Mouse (Mus musculus): ENCODE data around the gene Rasgef1c. TPM values are rescaled to one million over a fixed set of nuclear protein-coding genes. Genes with fewer than 3 reads are reported as not detected.
A peak's percentile ranks its signal among the peaks of the same experiment; 100 is the strongest.

Gene Rasgef1c
- polyA plus RNA-seq, 1 experiment from 2014 or later, result not detected

DNA sequence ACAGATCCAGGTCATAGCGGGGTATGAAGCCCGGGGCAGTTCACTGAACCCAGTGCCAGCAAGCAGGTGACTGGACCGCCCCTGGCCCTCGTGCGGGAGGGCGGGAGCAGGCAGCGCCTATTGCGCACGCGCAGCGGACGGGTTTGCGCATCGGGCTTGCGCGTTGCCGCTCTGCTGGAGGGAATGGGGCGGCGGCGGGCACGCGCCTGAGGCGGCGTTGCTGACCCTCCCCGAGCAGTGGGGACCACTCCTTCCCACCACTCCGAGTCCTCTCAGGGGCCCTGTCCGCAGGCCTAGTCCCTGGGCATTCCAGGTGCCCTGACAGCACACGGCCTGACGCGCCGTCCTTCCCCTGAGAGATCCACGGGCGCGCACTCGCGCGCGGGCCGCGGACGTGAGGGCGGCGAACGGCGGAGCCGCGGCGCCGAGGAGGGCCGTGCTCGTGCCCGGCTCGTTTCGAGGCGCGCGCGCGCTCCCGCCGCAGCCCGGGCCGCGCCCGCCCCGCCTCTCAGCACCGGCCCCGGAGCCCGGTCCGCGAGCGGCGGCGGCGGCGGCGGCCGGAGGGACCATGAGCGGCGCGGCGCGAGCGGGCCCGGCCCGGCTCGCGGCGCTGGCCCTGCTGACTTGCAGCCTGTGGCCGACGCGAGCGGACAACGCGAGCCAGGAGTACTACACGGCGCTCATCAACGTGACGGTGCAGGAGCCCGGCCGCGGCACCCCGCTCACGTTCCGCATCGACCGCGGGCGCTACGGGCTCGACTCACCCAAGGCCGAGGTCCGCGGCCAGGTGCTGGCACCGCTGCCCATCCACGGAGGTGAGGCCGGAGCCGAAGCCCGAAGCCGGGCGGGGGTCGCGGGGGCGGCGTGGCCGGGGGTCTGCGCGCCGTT lies 123.4 kb downstream of the Rasgef1c start, which contains the start of gene Rnf130:
Rnf130 (plus strand) TSS at position 514 of the 888 bp plus-strand sequence.
- Histone ChIP-seq H3K4me3 (ENCODE audit: low read length) (peak within 1 kb of the TSS; percentile 96), H3K27me3 (ENCODE audit: control insufficient read depth, insufficient read depth, low read depth, low read length) (peaks cover 3% of the 10 kb centered on the region; the same call in 1 of the 2 replicates), H3K36me3 (ENCODE audit: control insufficient read depth, insufficient read depth, low read length) (no peaks in the 10 kb centered on the region), H3K4me1 (replicated peaks; ENCODE audit: control insufficient read depth, insufficient read depth, low read length) (peaks cover 14% of the 10 kb centered on the region), H3K9ac (ENCODE audit: low read length) (peak within 1 kb of the TSS; percentile 96), H3K9me3 (ENCODE audit: control insufficient read depth, low read length) (no peaks in the 10 kb centered on the region), H3K27ac (ENCODE audit: low read length) (peak within 1 kb of the TSS; percentile 86), H3K4me2 (ENCODE audit: low read depth, low read length) (peak within 1 kb of the TSS; percentile 88)
- ATAC-seq (ENCODE audit: low read depth), result peak; percentile 94
- under 1% methylated on average over 103 of the region's 129 CpGs for WGBS

- Histone ChIP-seq H3K4me1 (replicated peaks; ENCODE audit: control insufficient read depth, insufficient read depth, low read length) (peaks cover 14% of the 10 kb centered on the region), H3K4me2 (ENCODE audit: low read depth, low read length) (peak overlapping the region; percentile 88), H3K9me3 (ENCODE audit: control insufficient read depth, low read length) (no peaks in the 10 kb centered on the region), H3K9ac (ENCODE audit: low read length) (peak overlapping the region; percentile 96), H3K36me3 (ENCODE audit: control insufficient read depth, insufficient read depth, low read length) (no peaks in the 10 kb centered on the region), H3K4me3 (ENCODE audit: low read length) (peak overlapping the region; percentile 96), H3K27ac (ENCODE audit: low read length) (peak overlapping the region; percentile 31), H3K27me3 (ENCODE audit: control insufficient read depth, insufficient read depth, low read depth, low read length) (peaks cover 3% of the 10 kb centered on the region; the same call in 1 of the 2 replicates)
- ATAC-seq (ENCODE audit: low read depth), result peak; percentile 23
- 5% methylated on average over 22 of the region's 24 CpGs for WGBS
Observed at GRCm38 (mm10) chr11:50025721-50026520, 124.3 kb downstream of the Rasgef1c start.

DNA sequence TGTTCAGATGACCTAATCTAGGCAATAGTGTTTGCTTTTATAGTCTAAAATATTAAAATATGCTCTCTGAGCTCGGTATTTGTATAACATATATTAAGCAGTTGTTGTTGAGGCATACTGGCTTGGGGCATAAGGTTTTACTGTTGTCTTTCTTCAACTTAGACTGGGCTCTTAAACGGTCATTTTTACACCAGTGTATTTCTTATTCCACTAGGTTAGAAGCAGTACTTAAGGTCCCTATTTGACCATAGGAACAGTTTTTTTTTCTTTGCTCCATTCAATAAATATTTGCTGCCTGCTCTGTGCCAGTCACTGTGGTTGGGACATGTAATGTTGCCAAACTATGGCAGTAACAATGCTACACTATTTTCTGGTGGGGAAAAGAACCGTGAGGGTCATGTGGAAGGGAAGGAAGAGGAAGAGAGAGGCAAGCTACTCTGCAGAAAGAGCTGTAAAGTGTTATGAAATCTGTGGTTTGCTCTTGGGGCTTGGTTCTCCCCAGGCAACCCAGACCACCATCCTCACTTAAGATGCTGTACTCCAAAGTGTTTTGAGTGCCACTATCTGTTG lies 125.0 kb downstream of the Rasgef1c start:
- 21% methylated on average over 3 of the region's 3 CpGs for WGBS
- peak overlapping the region; percentile 88 for H3K4me2 ChIP-seq (ENCODE audit: low read depth, low read length)
- peaks cover 14% of the 10 kb centered on the region for H3K4me1 ChIP-seq (replicated peaks; ENCODE audit: control insufficient read depth, insufficient read depth, low read length)
- no peak overlapping the region; the same call in 1 of the 2 replicates for H3K9ac ChIP-seq (ENCODE audit: low read length)
- no peaks in the 10 kb centered on the region for H3K36me3 ChIP-seq (ENCODE audit: control insufficient read depth, insufficient read depth, low read length)
- no peaks in the 10 kb centered on the region for H3K9me3 ChIP-seq (ENCODE audit: control insufficient read depth, low read length)
- H3K27me3 ChIP-seq (ENCODE audit: control insufficient read depth, insufficient read depth, low read depth, low read length), result peaks cover 3% of the 10 kb centered on the region; the same call in 1 of the 2 replicates
- peak overlapping the region; percentile 96 for H3K4me3 ChIP-seq (ENCODE audit: low read length)
- H3K27ac ChIP-seq (ENCODE audit: low read length), result no peak overlapping the region
- no peak for ATAC-seq (ENCODE audit: low read depth)

DNA sequence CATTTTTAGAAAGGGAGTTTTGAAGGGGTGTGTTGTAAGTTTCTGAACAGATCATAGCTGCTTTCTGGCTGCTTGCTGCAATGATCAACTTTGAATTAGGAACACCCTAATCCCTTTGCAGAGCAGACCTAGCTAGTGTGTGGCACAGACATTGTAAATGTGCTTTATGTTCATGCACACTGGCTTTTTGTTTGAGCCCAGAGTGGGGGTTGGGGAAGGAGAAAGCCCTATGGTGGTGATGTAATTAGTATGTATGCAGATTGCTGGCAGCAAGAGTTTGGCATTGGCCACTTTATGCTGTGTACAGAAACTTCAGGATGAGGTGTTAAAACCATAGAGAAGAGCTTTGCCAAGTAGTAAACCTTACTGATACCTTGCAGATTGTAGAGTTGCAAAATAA lies 126.8 kb downstream of the Rasgef1c start:
- no peak overlapping the region for H3K9ac ChIP-seq (ENCODE audit: low read length)
- peaks cover 14% of the 10 kb centered on the region for H3K4me1 ChIP-seq (replicated peaks; ENCODE audit: control insufficient read depth, insufficient read depth, low read length)
- H3K4me3 ChIP-seq (ENCODE audit: low read length), result no peak overlapping the region
- no peak overlapping the region for H3K4me2 ChIP-seq (ENCODE audit: low read depth, low read length)
- ATAC-seq (ENCODE audit: low read depth), result no peak
- H3K36me3 ChIP-seq (ENCODE audit: control insufficient read depth, insufficient read depth, low read length), result no peaks in the 10 kb centered on the region
- peaks cover 3% of the 10 kb centered on the region; the same call in 1 of the 2 replicates for H3K27me3 ChIP-seq (ENCODE audit: control insufficient read depth, insufficient read depth, low read depth, low read length)
- no peaks in the 10 kb centered on the region for H3K9me3 ChIP-seq (ENCODE audit: control insufficient read depth, low read length)
- no peak overlapping the region for H3K27ac ChIP-seq (ENCODE audit: low read length)

Small RNA genes lying within 50 kb of the gene (microRNA-seq; reads per million reads assigned to microRNA genes)
- gene Gm23492, result not detected

Other genes with a start within 250 kb of the Rasgef1c start
- 3.1 and 12.6 TPM in 2 replicates for gene Scgb3a1, start 238.2 kb upstream of the Rasgef1c start, polyA plus RNA-seq (2015; fragmentation: Nextera tagmentation; extraction: Ambion mirVana)
- 54.2 and 57.1 TPM in 2 replicates for gene Cnot6, start 189.1 kb upstream of the Rasgef1c start, polyA plus RNA-seq (2015; fragmentation: Nextera tagmentation; extraction: Ambion mirVana)
- gene Gfpt2, start 107.7 kb upstream of the Rasgef1c start, polyA plus RNA-seq (2015; fragmentation: Nextera tagmentation; extraction: Ambion mirVana), result 9.7 and 11.8 TPM in 2 replicates
- gene Mapk9, start 55.1 kb upstream of the Rasgef1c start, polyA plus RNA-seq (2015; fragmentation: Nextera tagmentation; extraction: Ambion mirVana), result 33.0 and 33.7 TPM in 2 replicates
- 29.0 and 38.3 TPM in 2 replicates for gene Rnf130, start 123.5 kb downstream of the Rasgef1c start, polyA plus RNA-seq (2015; fragmentation: Nextera tagmentation; extraction: Ambion mirVana)
- 45.2 and 47.9 TPM in 2 replicates for gene Tbc1d9b, start 229.6 kb downstream of the Rasgef1c start, polyA plus RNA-seq (2015; fragmentation: Nextera tagmentation; extraction: Ambion mirVana)